Mouse (Mus musculus) midbrain, embryonic 16.5 days (tissue): ENCODE measurements around the gene 1500009C09Rik. TPM values are rescaled to one million over a fixed set of nuclear protein-coding genes. Genes with fewer than 3 reads are reported as not detected.
"Not testable (repeated sequence)": the region's sequence is repeated elsewhere in the genome, so short reads cannot be mapped to it uniquely, and the experiment has no call there.

Source experiments
- ATAC-seq: fragments of 200-750 bp; cut with Nextera tagmentation; 2 replicates; pipeline ENCODE4 v1.8.0; 2017; ENCODE audit warnings: moderate TSS enrichment
- H3K27ac ChIP-seq: fragments of 300-500 bp; sonication (generic); 2 replicates; pipeline ENCODE4 v1.5.1; 2014; ENCODE audit warnings: mild to moderate bottlenecking, low read length, mixed read lengths
- H3K27me3 ChIP-seq: fragments of 300-500 bp; sonication (generic); 2 replicates; pipeline ENCODE4 v1.6.1; 2014; ENCODE audit warnings: low read depth, low read length, mixed read lengths; ENCODE audit not compliant: control insufficient read depth, insufficient read depth
- H3K36me3 ChIP-seq: fragments of 300-500 bp; sonication (generic); 2 replicates; pipeline ENCODE4 v1.6.1; 2014; ENCODE audit warnings: mild to moderate bottlenecking, low read length, moderate library complexity, mixed read lengths; ENCODE audit not compliant: control insufficient read depth, insufficient read depth
- H3K4me1 ChIP-seq: fragments of 300-500 bp; sonication (generic); 2 replicates; pipeline ENCODE4 v1.6.1; 2014; ENCODE audit warnings: mild to moderate bottlenecking, low read length, mixed read lengths; ENCODE audit not compliant: control insufficient read depth, insufficient read depth
- H3K4me2 ChIP-seq: fragments of 300-500 bp; sonication (generic); 2 replicates; pipeline ENCODE4 v1.6.1; 2014; ENCODE audit warnings: mild to moderate bottlenecking, low read length, mixed read lengths
- H3K4me3 ChIP-seq: fragments of 300-500 bp; sonication (generic); 2 replicates; pipeline ENCODE4 v1.5.1; 2014; ENCODE audit warnings: low read depth, mild to moderate bottlenecking, low read length, moderate library complexity, mixed read lengths
- H3K9ac ChIP-seq: fragments of 300-500 bp; sonication (generic); 2 replicates; pipeline ENCODE4 v1.6.1; 2014; ENCODE audit warnings: low read depth, low read length, mixed read lengths
- H3K9me3 ChIP-seq: fragments of 300-500 bp; sonication (generic); replicated peaks from 2 replicates; pipeline ENCODE4 v1.6.1; 2014; ENCODE audit warnings: mild to moderate bottlenecking, low read length, mixed read lengths; ENCODE audit not compliant: control insufficient read depth, poor library complexity, severe bottlenecking
- WGBS: fragments of 180-500 bp; shearing (Covaris S2); extraction: QIAGEN DNeasy Blood & Tissue Kit; methylation state at CpG from one replicate; pipeline ENCODE4 v1.1.7; 2014; 5-methylcytosine and 5-hydroxymethylcytosine counted together
- polyA plus RNA-seq: library from polyadenylated mRNA; unstranded; fragments of >200 nt; fragmentation: Nextera tagmentation; extraction: Ambion mirVana; gene quantifications from 2 replicates; pipeline ENCODE4 v1.2.1, GENCODE M21; 2015

The 1500009C09Rik gene
- polyA plus RNA-seq, 1 experiment from 2014 or later, result 21.0 TPM

GRCm38 (mm10) chr15:82243311-82243710 is 8.9 kb upstream of the 1500009C09Rik start:
- no peak overlapping the region; the same call in 1 of the 2 replicates for H3K9ac ChIP-seq

GRCm38 (mm10) chr15:82243742-82244114 is 8.5 kb upstream of the 1500009C09Rik start:
- 4% methylated on average over 12 of the region's 12 CpGs for WGBS
- Histone ChIP-seq H3K9ac (peak overlapping the region; percentile 66), H3K4me3 (peak overlapping the region; percentile 66), H3K4me2 (peak overlapping the region; percentile 78), H3K4me1 (peaks cover 6% of the 10 kb centered on the region; the same call in 1 of the 2 replicates), H3K9me3 (no peaks in the 10 kb centered on the region), H3K36me3 (no peaks in the 10 kb centered on the region), H3K27ac (no peak overlapping the region), H3K27me3 (no peaks in the 10 kb centered on the region)
- no peak; the same call in 1 of the 2 replicates for ATAC-seq

More at GRCm38 (mm10) chr15:82243311-82243710, 8.9 kb upstream of the 1500009C09Rik start:
- Histone ChIP-seq H3K27me3 (no peaks in the 10 kb centered on the region), H3K4me2 (peak overlapping the region; percentile 78), H3K9me3 (no peaks in the 10 kb centered on the region), H3K36me3 (no peaks in the 10 kb centered on the region), H3K4me3 (peak overlapping the region; percentile 66), H3K4me1 (peaks cover 6% of the 10 kb centered on the region; the same call in 1 of the 2 replicates), H3K27ac (no peak overlapping the region)
- WGBS, result 74% methylated on average over 3 of the region's 3 CpGs
- ATAC-seq, result no peak

- Histone ChIP-seq H3K27me3 (no peaks in the 10 kb centered on the region), H3K9ac (peak within 1 kb of the TSS; percentile 66), H3K27ac (peak within 1 kb of the TSS; percentile 68), H3K4me1 (peaks cover 6% of the 10 kb centered on the region; the same call in 1 of the 2 replicates), H3K9me3 (no peaks in the 10 kb centered on the region), H3K4me3 (peak within 1 kb of the TSS; percentile 66), H3K4me2 (peak within 1 kb of the TSS; percentile 78), H3K36me3 (no peaks in the 10 kb centered on the region)
- under 1% methylated on average over 53 of the region's 65 CpGs for WGBS
- ATAC-seq, result peak; percentile 97
Observed at GRCm38 (mm10) chr15:82244115-82244804, 7.9 kb upstream of the 1500009C09Rik start, which contains the start of gene Cenpm. TSS of gene Cenpm (minus strand) at chr15:82244748.

- H3K4me1 ChIP-seq, H3K27me3 ChIP-seq, H3K36me3 ChIP-seq, H3K9me3 ChIP-seq: not testable (repeated sequence)
- Histone ChIP-seq H3K4me3 (peak overlapping the region; percentile 66), H3K9ac (peak overlapping the region; percentile 66; the same call in 1 of the 2 replicates), H3K4me2 (peak overlapping the region; percentile 78), H3K27ac (peak overlapping the region; percentile 68; the same call in 1 of the 2 replicates)
- ATAC-seq, result peak; percentile 54
- 21% methylated on average over 9 of the region's 9 CpGs for WGBS
Observed at GRCm38 (mm10) chr15:82244805-82245161, 7.4 kb upstream of the 1500009C09Rik start.

- WGBS, result 83% methylated on average over 3 of the region's 3 CpGs
- Histone ChIP-seq H3K36me3 (no peaks in the 10 kb centered on the region), H3K4me2 (no peak overlapping the region), H3K27me3 (no peaks in the 10 kb centered on the region), H3K4me3 (no peak overlapping the region), H3K27ac (no peak overlapping the region), H3K4me1 (peaks cover 6% of the 10 kb centered on the region; the same call in 1 of the 2 replicates), H3K9me3 (no peaks in the 10 kb centered on the region), H3K9ac (no peak overlapping the region)
- no peak for ATAC-seq
Observed at GRCm38 (mm10) chr15:82247131-82247776, 4.9 kb upstream of the 1500009C09Rik start.

- Histone ChIP-seq H3K4me2 (no peak overlapping the region), H3K36me3 (no peaks in the 10 kb centered on the region), H3K4me1 (peaks cover 11% of the 10 kb centered on the region), H3K27me3 (no peaks in the 10 kb centered on the region), H3K4me3 (no peak overlapping the region), H3K9me3 (no peaks in the 10 kb centered on the region), H3K27ac (no peak overlapping the region), H3K9ac (no peak overlapping the region)
- WGBS, result 95% methylated on average over 3 of the region's 3 CpGs
- no peak for ATAC-seq
Observed at GRCm38 (mm10) chr15:82251579-82251978, 618 bp upstream of the 1500009C09Rik start.

GRCm38 (mm10) chr15:82255248-82255647 is 3.1 kb downstream of the 1500009C09Rik start:
- H3K4me1 ChIP-seq, result peaks cover 25% of the 10 kb centered on the region
- no peaks in the 10 kb centered on the region for H3K27me3 ChIP-seq
- no peaks in the 10 kb centered on the region for H3K9me3 ChIP-seq
- H3K27ac ChIP-seq, result peak overlapping the region; percentile 94
- H3K36me3 ChIP-seq, result no peaks in the 10 kb centered on the region
- ATAC-seq, result no peak
- H3K4me3 ChIP-seq, result peak overlapping the region; percentile 65; the same call in 1 of the 2 replicates
- peak overlapping the region; percentile 74 for H3K4me2 ChIP-seq
- 0 out of 2 replicates have a peak overlapping the region, but pooled peaks have one; percentile 1 for H3K9ac ChIP-seq
- 33% methylated on average over 4 of the region's 4 CpGs for WGBS

GRCm38 (mm10) chr15:82255944-82256383 is 3.8 kb downstream of the 1500009C09Rik start:
- Histone ChIP-seq H3K4me3 (peak overlapping the region; percentile 65), H3K4me1 (peaks cover 25% of the 10 kb centered on the region), H3K9me3 (no peaks in the 10 kb centered on the region), H3K36me3 (no peaks in the 10 kb centered on the region), H3K4me2 (peak overlapping the region; percentile 74), H3K9ac (peak overlapping the region; percentile 78), H3K27ac (peak overlapping the region; percentile 94), H3K27me3 (no peaks in the 10 kb centered on the region)
- WGBS, result 2% methylated on average over 10 of the region's 10 CpGs
- peak; percentile 95 for ATAC-seq

GRCm38 (mm10) chr15:82259510-82259909 is 7.3 kb downstream of the 1500009C09Rik start:
- Histone ChIP-seq H3K27me3 (no peaks in the 10 kb centered on the region), H3K4me2 (no peak overlapping the region), H3K4me3 (no peak overlapping the region), H3K9ac (no peak overlapping the region), H3K9me3 (no peaks in the 10 kb centered on the region), H3K4me1 (peaks cover 25% of the 10 kb centered on the region), H3K36me3 (no peaks in the 10 kb centered on the region), H3K27ac (no peak overlapping the region)
- no peak for ATAC-seq
- 9% methylated on average over 16 of the region's 16 CpGs for WGBS
